Mouse (Mus musculus): ENCODE data around the gene March11. TPM values are rescaled to one million over a fixed set of nuclear protein-coding genes. Genes with fewer than 3 reads are reported as not detected.
A peak's percentile ranks its signal among the peaks of the same experiment; 100 is the strongest.

March11 gene
- total RNA-seq (2014; rRNA removed): 5.6 and 9.0 TPM in 2 replicates
- 6.5 and 7.9 TPM in 2 replicates for polyA plus RNA-seq (2015; fragmentation: Nextera tagmentation; extraction: Ambion mirVana)

DNA sequence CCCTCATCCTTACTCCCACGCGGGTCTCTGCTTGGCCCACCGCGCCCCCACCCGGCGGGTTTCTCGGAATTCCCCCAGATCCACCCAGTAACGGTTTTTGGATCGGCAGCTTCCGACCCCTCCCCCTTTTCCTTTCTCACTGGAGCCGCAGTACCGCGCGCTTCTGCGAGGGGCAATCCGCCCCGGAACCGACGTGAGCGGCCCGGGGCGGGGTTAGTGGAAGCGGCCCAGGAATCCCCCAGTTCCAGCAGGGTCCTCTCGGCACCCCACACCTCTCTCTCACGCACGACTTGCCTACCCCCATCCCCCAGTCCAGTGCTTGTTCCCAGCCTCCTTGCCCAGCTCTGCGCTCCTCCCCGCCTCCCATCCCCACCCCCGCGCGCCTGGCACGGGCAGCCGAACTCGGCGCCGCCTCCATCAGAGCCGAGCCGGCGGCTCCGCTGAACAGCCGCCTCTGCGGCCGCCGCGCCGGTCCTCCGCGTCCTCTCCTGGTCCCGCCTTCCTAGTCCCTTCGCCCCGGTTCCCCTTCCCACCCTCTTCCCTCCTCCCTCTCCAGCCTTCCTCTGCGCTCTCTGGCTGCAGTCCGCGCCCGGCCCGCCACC is at the start of gene March11:
Gene March11 (plus strand): TSS at position 420 of the 602 bp plus-strand sequence.
- WGBS: under 1% methylated on average over 49 of the region's 56 CpGs
- Histone ChIP-seq H3K9me3 (ENCODE audit: low read length) (no peaks in the 10 kb centered on the region), H3K27ac (ENCODE audit: low read depth, low read length) (peak within 1 kb of the TSS; percentile 89), H3K9ac (replicated peaks; ENCODE audit: low read length, poor library complexity, severe bottlenecking) (peak within 1 kb of the TSS; percentile 79), H3K4me3 (ENCODE audit: low read depth, low read length) (peak within 1 kb of the TSS; percentile 67), H3K36me3 (ENCODE audit: insufficient read depth, low read length) (no peaks in the 10 kb centered on the region), H3K4me2 (ENCODE audit: low read depth, low read length, poor library complexity, severe bottlenecking) (peak within 1 kb of the TSS; percentile 60), H3K4me1 (ENCODE audit: insufficient read depth, low read length) (no peaks in the 10 kb centered on the region), H3K27me3 (ENCODE audit: insufficient read depth, low read length) (no peaks in the 10 kb centered on the region)
- peak; percentile 90 for DNase-seq (ENCODE audit: low spot score)
- ATAC-seq (ENCODE audit: low FRiP score): peak; percentile 96
- peak; percentile 59 for TF ChIP-seq CTCF (IDR thresholded peaks at IDR 0.05)

DNA sequence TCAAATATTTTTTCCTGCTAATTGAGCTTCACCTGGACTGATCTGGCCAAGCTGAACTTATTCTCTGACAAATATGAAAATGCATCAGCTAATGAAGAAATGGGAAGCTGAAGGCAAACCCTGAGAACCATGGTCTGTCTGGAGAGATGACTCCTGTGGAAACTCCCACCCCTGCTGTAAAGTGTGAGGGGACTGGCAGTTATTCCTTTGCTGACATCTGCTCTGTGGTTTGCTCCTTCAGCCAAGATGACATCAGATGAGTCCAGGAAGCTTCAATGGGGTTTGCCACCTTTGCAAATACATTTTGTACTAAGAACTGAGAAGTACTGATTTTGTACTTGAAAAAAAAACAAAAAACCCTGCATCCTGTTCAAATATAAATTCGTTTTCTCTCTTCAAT is 46.5 kb upstream of the March11 start:
- Histone ChIP-seq H3K4me2 (ENCODE audit: low read depth, low read length, poor library complexity, severe bottlenecking) (no peak overlapping the region), H3K27ac (ENCODE audit: low read depth, low read length) (no peak overlapping the region), H3K4me3 (ENCODE audit: low read depth, low read length) (no peak overlapping the region), H3K9ac (replicated peaks; ENCODE audit: low read length, poor library complexity, severe bottlenecking) (no peak overlapping the region), H3K4me1 (ENCODE audit: insufficient read depth, low read length) (no peaks in the 10 kb centered on the region), H3K27me3 (ENCODE audit: insufficient read depth, low read length) (no peaks in the 10 kb centered on the region), H3K36me3 (ENCODE audit: insufficient read depth, low read length) (no peaks in the 10 kb centered on the region), H3K9me3 (ENCODE audit: low read length) (no peaks in the 10 kb centered on the region)
- TF ChIP-seq CTCF (IDR thresholded peaks at IDR 0.05): no peak
- ATAC-seq (ENCODE audit: low FRiP score) (no peak), DNase-seq (ENCODE audit: low spot score) (no peak)
- WGBS: 48% methylated on average over 1 of the region's 1 CpGs

DNA sequence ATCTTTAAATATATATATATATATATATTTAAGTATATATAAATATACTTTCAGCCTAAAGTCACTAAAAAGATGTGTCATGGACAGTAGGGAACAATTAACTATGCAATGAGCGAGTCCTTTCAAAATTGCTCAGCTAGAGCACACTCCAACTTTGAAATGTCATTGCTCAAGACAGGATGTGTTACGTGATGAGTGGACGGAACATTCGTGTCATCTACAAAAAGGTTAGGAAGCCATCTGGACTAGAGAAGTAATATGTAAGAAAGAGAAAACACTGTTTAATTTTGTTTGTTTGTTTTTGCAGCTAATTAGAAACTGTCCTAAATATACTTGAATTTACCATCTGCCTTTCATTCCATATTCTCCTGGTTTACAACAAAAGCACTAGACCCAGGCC is 39.3 kb upstream of the March11 start:
- no peaks in the 10 kb centered on the region for H3K36me3 ChIP-seq (ENCODE audit: insufficient read depth, low read length)
- no peaks in the 10 kb centered on the region for H3K27me3 ChIP-seq (ENCODE audit: insufficient read depth, low read length)
- no peak for TF ChIP-seq CTCF (IDR thresholded peaks at IDR 0.05)
- H3K4me2 ChIP-seq (ENCODE audit: low read depth, low read length, poor library complexity, severe bottlenecking): no peak overlapping the region
- H3K4me3 ChIP-seq (ENCODE audit: low read depth, low read length): no peak overlapping the region
- no peak overlapping the region for H3K27ac ChIP-seq (ENCODE audit: low read depth, low read length)
- H3K9ac ChIP-seq (replicated peaks; ENCODE audit: low read length, poor library complexity, severe bottlenecking): no peak overlapping the region
- WGBS: 87% methylated on average over 4 of the region's 4 CpGs
- DNase-seq (ENCODE audit: low spot score) (no peak), ATAC-seq (ENCODE audit: low FRiP score) (no peak)
- H3K4me1 ChIP-seq (ENCODE audit: insufficient read depth, low read length): no peaks in the 10 kb centered on the region
- no peaks in the 10 kb centered on the region for H3K9me3 ChIP-seq (ENCODE audit: low read length)

DNA sequence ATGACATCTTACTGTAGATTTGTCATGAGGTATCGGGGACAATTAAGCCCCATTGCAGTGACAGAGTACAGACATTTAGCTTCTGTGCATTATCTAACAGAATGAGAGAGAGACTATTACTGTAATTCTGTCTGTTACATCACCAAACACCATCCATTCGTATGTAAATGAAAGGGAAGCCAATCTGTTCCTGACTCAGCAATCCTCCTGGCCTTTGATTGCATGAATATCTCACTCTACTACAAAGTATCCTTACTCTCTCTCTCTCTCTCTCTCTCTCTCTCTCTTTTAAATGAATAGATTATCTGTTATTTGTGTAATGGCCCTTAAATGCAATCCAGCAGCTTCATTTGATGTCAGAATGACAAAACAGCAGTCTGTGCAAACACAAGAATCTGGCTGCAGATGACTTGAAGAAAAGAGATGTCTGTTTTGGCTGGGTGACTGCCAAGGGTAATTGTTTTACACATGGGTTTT is 32.8 kb upstream of the March11 start:
- no peaks in the 10 kb centered on the region for H3K4me1 ChIP-seq (ENCODE audit: insufficient read depth, low read length)
- no peaks in the 10 kb centered on the region for H3K36me3 ChIP-seq (ENCODE audit: insufficient read depth, low read length)
- no peak overlapping the region for H3K9ac ChIP-seq (replicated peaks; ENCODE audit: low read length, poor library complexity, severe bottlenecking)
- DNase-seq (ENCODE audit: low spot score) (peak; percentile 31), ATAC-seq (ENCODE audit: low FRiP score) (no peak)
- H3K27me3 ChIP-seq (ENCODE audit: insufficient read depth, low read length): no peaks in the 10 kb centered on the region
- H3K4me3 ChIP-seq (ENCODE audit: low read depth, low read length): no peak overlapping the region
- WGBS: 64% methylated on average over 2 of the region's 2 CpGs
- TF ChIP-seq CTCF (IDR thresholded peaks at IDR 0.05): no peak
- no peak overlapping the region for H3K27ac ChIP-seq (ENCODE audit: low read depth, low read length)
- H3K9me3 ChIP-seq (ENCODE audit: low read length): no peaks in the 10 kb centered on the region
- no peak overlapping the region for H3K4me2 ChIP-seq (ENCODE audit: low read depth, low read length, poor library complexity, severe bottlenecking)

DNA sequence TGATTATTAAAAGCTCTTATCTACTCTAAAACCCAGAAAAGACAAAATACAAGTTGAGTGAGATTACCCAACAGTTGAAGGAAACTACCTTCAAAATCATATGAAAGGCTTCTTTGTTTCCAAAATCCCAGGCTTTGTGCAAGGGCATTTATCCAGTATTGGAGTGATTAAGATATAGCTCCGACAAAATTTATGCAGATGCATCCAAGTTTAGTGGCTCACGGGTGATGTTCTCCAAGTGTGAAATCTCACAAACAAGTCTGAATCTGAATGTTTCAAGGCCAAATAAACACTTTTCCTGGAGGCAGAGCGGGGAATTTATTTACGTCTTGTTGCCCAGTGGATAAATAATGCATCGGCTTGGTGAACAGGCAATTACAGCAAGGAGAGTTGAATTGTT is 32.2 kb upstream of the March11 start:
- ATAC-seq (ENCODE audit: low FRiP score) (no peak), DNase-seq (ENCODE audit: low spot score) (no peak)
- Histone ChIP-seq H3K9ac (replicated peaks; ENCODE audit: low read length, poor library complexity, severe bottlenecking) (no peak overlapping the region), H3K4me3 (ENCODE audit: low read depth, low read length) (no peak overlapping the region), H3K9me3 (ENCODE audit: low read length) (no peaks in the 10 kb centered on the region), H3K4me1 (ENCODE audit: insufficient read depth, low read length) (no peaks in the 10 kb centered on the region), H3K27me3 (ENCODE audit: insufficient read depth, low read length) (no peaks in the 10 kb centered on the region), H3K4me2 (ENCODE audit: low read depth, low read length, poor library complexity, severe bottlenecking) (no peak overlapping the region), H3K27ac (ENCODE audit: low read depth, low read length) (no peak overlapping the region), H3K36me3 (ENCODE audit: insufficient read depth, low read length) (no peaks in the 10 kb centered on the region)
- WGBS: 58% methylated on average over 5 of the region's 5 CpGs
- TF ChIP-seq CTCF (IDR thresholded peaks at IDR 0.05): no peak

DNA sequence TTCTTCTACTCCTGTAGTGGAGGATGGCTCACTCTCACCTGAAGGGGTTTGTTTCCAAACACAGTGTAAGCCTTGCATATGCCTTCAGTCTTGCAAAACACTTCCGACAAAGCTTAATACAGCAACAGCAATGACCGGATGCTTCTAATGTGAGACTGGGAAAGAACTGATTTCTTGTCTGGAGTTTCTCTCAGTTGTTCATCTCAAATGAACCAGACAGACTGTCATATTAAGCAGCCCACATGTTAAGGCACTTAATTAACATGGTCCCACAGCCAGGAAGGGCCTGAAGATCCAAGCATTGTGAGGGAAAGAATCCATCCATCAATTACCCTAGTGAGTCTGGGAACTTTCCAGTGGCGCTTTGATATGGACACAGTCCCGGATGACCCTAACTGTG is 17.0 kb upstream of the March11 start:
- no peak for ATAC-seq (ENCODE audit: low FRiP score)
- Histone ChIP-seq H3K4me3 (ENCODE audit: low read depth, low read length) (no peak overlapping the region), H3K27me3 (ENCODE audit: insufficient read depth, low read length) (no peaks in the 10 kb centered on the region), H3K27ac (ENCODE audit: low read depth, low read length) (no peak overlapping the region), H3K36me3 (ENCODE audit: insufficient read depth, low read length) (no peaks in the 10 kb centered on the region), H3K4me1 (ENCODE audit: insufficient read depth, low read length) (no peaks in the 10 kb centered on the region), H3K9me3 (ENCODE audit: low read length) (no peaks in the 10 kb centered on the region), H3K9ac (replicated peaks; ENCODE audit: low read length, poor library complexity, severe bottlenecking) (no peak overlapping the region), H3K4me2 (ENCODE audit: low read depth, low read length, poor library complexity, severe bottlenecking) (no peak overlapping the region)
- no peak for TF ChIP-seq CTCF (IDR thresholded peaks at IDR 0.05)
- no peak for DNase-seq (ENCODE audit: low spot score)
- 88% methylated on average over 4 of the region's 4 CpGs for WGBS
